In genomic region chr2:93956331-93956801, GRCm38 (mm10) we compare ENCODE assay signal across 8 mouse cellular contexts. TPM values are rescaled to one million over a fixed set of nuclear protein-coding genes. Genes with fewer than 3 reads are reported as not detected.
A peak's percentile ranks its signal among the peaks of the same experiment; 100 is the strongest.
DNase-seq lines count a peak whose midpoint lies in the region; ATAC-seq lines count a peak whose summit lies in the region.

No protein-coding gene starts in this region.

- H3K4me3 ChIP-seq in hindbrain, embryonic 12.5 days: peak overlapping the region; percentile 68

- H3K4me2 ChIP-seq in hindbrain, embryonic 12.5 days (replicated peaks): peak overlapping the region; percentile 99

- WGBS in hindbrain, embryonic 12.5 days: 0% methylated on average over 43 of the region's 44 CpGs

- no peaks in the 10 kb centered on the region for H3K36me3 ChIP-seq in hindbrain, embryonic 12.5 days

- DNase-seq in adrenal gland, adult 18-20 months (ENCODE audit: low spot score in 2 of 2): peak; percentile 52 to 62
- DNase-seq in cerebellum, postnatal 10 days: peak; percentile 59 to 68
- peak; percentile 62 to 69 for DNase-seq in frontal cortex, postnatal 36 days (ENCODE audit: low spot score in 2 of 2)
- peak; percentile 43 to 71 for DNase-seq in layer of hippocampus, postnatal 25 days (ENCODE audit: extremely low spot score in 1 of 2, low spot score in 1 of 2)
- peak; percentile 49 for DNase-seq in lung, postnatal 14 days
- peak; percentile 70 for DNase-seq in right cerebral cortex, adult 18-20 months
- DNase-seq in spleen, adult 18-20 months: no peak

- 0 out of 2 replicates have a peak overlapping the region, but pooled peaks have one; percentile 66 for H3K27ac ChIP-seq in hindbrain, embryonic 12.5 days

- H3K9me3 ChIP-seq in hindbrain, embryonic 12.5 days (replicated peaks): no peaks in the 10 kb centered on the region

- peaks cover 60% of the 10 kb centered on the region for H3K27me3 ChIP-seq in hindbrain, embryonic 12.5 days

- peaks cover 22% of the 10 kb centered on the region for H3K4me1 ChIP-seq in hindbrain, embryonic 12.5 days

- peak; percentile 55 for ATAC-seq in hindbrain, embryonic 12.5 days (ENCODE audit: low FRiP score)

- peak overlapping the region; percentile 77 for H3K9ac ChIP-seq in hindbrain, embryonic 12.5 days

RNA-seq across cellular contexts. Expression of gene Gm13889, which starts 0.6 kb away (rescaled TPM):
- total RNA-seq in adrenal gland, adult 18-20 months (2021): 10 to 100 TPM; 68.0 to 79.5 TPM
- 7.0 and 7.9 TPM in 2 replicates for polyA plus RNA-seq in hindbrain, embryonic 12.5 days (2016; fragmentation: Nextera tagmentation; extraction: Ambion mirVana)
- total RNA-seq in layer of hippocampus, postnatal 25 days (2021): 10 to 100 TPM; 52.7 to 63.8 TPM

RNA-seq across cellular contexts. Expression of gene Gm27027, which starts 39.8 kb away (rescaled TPM):
- not detected for total RNA-seq in adrenal gland, adult 18-20 months (2021)
- not detected in 2 replicates for polyA plus RNA-seq in hindbrain, embryonic 12.5 days (2016; fragmentation: Nextera tagmentation; extraction: Ambion mirVana)
- total RNA-seq in layer of hippocampus, postnatal 25 days (2021): not detected

RNA-seq across cellular contexts. Expression of gene Alkbh3, which starts 54.2 kb away (rescaled TPM):
- total RNA-seq in adrenal gland, adult 18-20 months (2021): 10 to 100 TPM; 43.4 to 58.2 TPM
- polyA plus RNA-seq in hindbrain, embryonic 12.5 days (2016; fragmentation: Nextera tagmentation; extraction: Ambion mirVana): 54.5 and 59.0 TPM in 2 replicates
- 10 to 100 TPM; 21.5 to 28.5 TPM for total RNA-seq in layer of hippocampus, postnatal 25 days (2021)

Comparison
In these comparisons a context has a peak if more than half of its experiments do, and no peak if none do; other contexts are left out.
1. DNase-seq: peak in adrenal gland, adult 18-20 months (2 of 2), cerebellum, postnatal 10 days (2 of 2), frontal cortex, postnatal 36 days (2 of 2), layer of hippocampus, postnatal 25 days (2 of 2), lung, postnatal 14 days (single experiment) and right cerebral cortex, adult 18-20 months (single experiment); none in spleen, adult 18-20 months (0 of 2).